ENCODE assay signal across 8 mouse cellular contexts in the genomic region with DNA sequence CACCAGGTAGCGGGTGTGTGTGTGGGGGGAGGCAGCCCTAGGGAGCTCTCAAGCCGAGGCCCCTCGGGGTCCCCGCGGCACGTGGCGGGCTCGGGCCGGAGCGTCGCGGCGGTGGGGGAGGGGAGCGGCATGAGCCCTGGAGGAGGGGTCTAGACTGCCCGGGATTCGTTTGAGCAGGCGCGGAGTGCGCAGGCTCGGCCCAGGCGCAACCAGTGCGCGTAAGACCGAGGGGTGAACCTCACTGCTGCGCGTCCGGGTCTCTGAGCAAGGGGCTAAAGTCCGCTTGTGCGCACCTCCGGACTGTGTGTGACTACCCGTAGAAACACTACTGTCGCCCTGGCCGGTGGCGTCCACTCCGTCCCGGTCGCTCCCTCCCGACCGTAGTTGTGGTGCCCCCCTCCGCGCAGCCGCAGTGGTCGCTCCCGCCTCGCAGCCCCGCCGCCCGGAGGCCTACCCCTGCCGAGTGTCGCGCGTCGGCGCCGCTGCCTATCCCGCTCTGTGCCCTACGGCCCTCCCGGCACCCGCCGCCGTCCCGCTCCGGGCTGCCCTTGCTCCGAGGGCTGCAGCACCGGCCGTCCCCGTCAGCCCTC. TPM values are rescaled to one million over a fixed set of nuclear protein-coding genes. Genes with fewer than 3 reads are reported as not detected.
DNase-seq lines count a peak whose midpoint lies in the region; ATAC-seq lines count a peak whose summit lies in the region.

TSS of gene Hdac2 (plus strand) at position 459 of the 590 bp plus-strand sequence.

- H3K4me1 ChIP-seq in hindbrain, embryonic 12.5 days: peaks cover 18% of the 10 kb centered on the region

- H3K27me3 ChIP-seq in hindbrain, embryonic 12.5 days: no peaks in the 10 kb centered on the region

- H3K36me3 ChIP-seq in hindbrain, embryonic 12.5 days: no peaks in the 10 kb centered on the region

- H3K9ac ChIP-seq in hindbrain, embryonic 12.5 days: peak within 1 kb of the TSS; percentile 96

- H3K4me2 ChIP-seq in hindbrain, embryonic 12.5 days (replicated peaks): peak within 1 kb of the TSS; percentile 63

- peak within 1 kb of the TSS; percentile 75 for H3K4me3 ChIP-seq in hindbrain, embryonic 12.5 days

- WGBS in hindbrain, embryonic 12.5 days: under 1% methylated on average over 67 of the region's 67 CpGs

- peak within 1 kb of the TSS; percentile 99 for H3K27ac ChIP-seq in hindbrain, embryonic 12.5 days

- DNase-seq in Muller cell, postnatal 12 days (ENCODE audit: inconsistent ontology term): peak; percentile 92
- peak; percentile 91 for DNase-seq in cerebellum, adult 9-11 months
- DNase-seq in frontal cortex, postnatal 10 days (ENCODE audit: low spot score in 2 of 2): peak; percentile 76 to 87
- DNase-seq in layer of hippocampus, postnatal 14 days (ENCODE audit: low spot score in 2 of 2): peak; percentile 90 to 92
- DNase-seq in lung, postnatal 14 days: peak; percentile 87
- peak; percentile 79 for DNase-seq in retina, adult 2 months (ENCODE audit: low read depth, low spot score)
- peak; percentile 86 to 87 for DNase-seq in thymus, postnatal 36 days

- ATAC-seq in hindbrain, embryonic 12.5 days (ENCODE audit: low FRiP score): peak; percentile 98

- H3K9me3 ChIP-seq in hindbrain, embryonic 12.5 days (replicated peaks): no peaks in the 10 kb centered on the region

RNA-seq across cellular contexts. Expression of gene Hdac2, which starts in this region (rescaled TPM):
- 440 and 461 TPM in 2 replicates for polyA plus RNA-seq in hindbrain, embryonic 12.5 days (2016; fragmentation: Nextera tagmentation; extraction: Ambion mirVana)
- total RNA-seq in layer of hippocampus, postnatal 14 days (2021): 100 to 1,000 TPM; 101 to 107 TPM

Comparison
In these comparisons a context has a peak if more than half of its experiments do, and no peak if none do; other contexts are left out.
1. Peak in every context shown above with its lines: DNase-seq, ATAC-seq, H3K4me3 ChIP-seq and H3K27ac ChIP-seq.